Mouse (Mus musculus) megakaryocyte, embryonic 14.5 days (primary cell): ENCODE data around the gene Tmem233.

Source experiments
- FLI1 ChIP-seq: IDR thresholded peaks from 2 replicates; pipeline ENCODE4 v1.6.1; 2012; ENCODE audit warnings: low read length, inconsistent platforms, mixed read lengths
- GATA1 ChIP-seq: IDR thresholded peaks from 3 replicates; pipeline ENCODE4 v1.6.1; 2012; ENCODE audit warnings: mixed read lengths, low read length, inconsistent platforms, borderline replicate concordance

DNA sequence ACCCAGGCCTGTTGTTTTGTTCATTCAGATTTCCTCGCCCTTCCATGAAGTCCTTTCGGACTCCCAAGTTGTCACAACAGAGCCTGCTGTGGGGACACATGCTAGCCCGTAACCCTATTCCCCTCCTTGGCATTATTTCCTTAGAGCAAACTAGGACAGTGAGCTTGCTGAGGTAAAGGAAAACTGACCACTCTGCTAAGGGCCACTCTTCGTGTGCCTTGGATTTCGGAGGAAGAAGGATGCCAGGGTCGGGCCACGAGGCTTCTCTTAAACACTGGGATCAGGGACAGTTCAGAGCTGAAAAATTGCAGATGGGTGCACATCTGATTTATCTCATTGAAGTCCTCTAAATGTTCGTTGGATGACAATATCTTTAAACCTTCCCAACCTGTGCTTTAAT, 37.5 kb downstream of the Tmem233 start:
- TF ChIP-seq GATA1: no peak
- no peak for TF ChIP-seq FLI1
